Mouse (Mus musculus): ENCODE measurements around the gene Ccdc39.

Ccdc39 gene

GRCm38 (mm10) chr3:33790975-33791374 lies 53.1 kb downstream of the Ccdc39 start:
- peak; percentile 57 for DNase-seq (ENCODE audit: low spot score)

Measured in retina, embryonic 14.5 days (tissue).